Mouse (Mus musculus): ENCODE data around the gene Eef1a2.
A peak's percentile ranks its signal among the peaks of the same experiment; 100 is the strongest.

Eef1a2 gene

DNA sequence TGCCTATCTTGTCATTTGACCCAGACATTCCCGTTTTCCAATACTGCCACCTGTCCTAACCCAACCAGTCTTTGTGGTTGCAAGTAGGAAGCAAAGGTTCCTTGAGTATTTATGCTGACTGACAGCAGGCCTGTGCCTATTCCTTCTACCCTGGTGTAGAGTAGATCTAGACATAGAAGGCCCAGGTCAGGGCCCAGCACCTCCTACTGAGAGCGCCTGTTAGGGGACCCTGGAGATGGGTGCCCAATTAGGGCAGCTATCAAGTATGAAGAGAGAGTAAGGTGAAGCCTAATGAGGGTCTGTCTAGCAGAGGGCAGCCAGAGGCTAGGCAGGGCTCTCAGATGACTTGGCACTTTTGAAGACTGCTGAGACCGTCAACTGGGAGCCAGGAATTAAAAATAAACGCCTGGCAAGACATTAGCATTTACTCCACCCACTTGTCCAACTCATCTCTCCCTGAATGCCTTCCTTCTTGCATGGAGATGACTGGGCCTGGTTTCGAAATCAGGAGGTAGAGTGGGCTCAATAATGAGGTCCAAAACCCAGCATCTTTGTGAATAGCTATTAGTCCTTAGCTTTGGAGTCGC lies 995 bp upstream of the Eef1a2 start:
- DNase-seq, result no peak

DNA sequence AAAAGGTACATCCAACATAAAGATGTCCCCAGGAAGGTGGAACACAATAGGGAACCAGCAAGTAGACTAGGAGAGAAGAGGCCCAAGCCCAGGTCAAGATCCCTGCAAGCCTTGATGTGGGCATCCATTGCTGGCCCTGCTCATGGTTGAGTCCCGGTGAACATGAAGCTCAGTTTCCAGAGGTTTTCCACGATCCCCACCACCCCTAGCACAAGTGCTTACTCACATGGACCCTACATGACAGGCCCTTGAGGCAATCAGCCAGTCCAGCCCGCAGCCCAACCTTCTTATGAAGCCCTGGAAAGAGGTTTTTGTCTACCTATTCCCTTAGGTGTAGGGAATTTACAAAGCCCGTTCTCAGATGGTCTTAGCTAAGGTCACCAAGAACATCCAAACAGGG lies 366 bp upstream of the Eef1a2 start:
- no peak for DNase-seq

DNA sequence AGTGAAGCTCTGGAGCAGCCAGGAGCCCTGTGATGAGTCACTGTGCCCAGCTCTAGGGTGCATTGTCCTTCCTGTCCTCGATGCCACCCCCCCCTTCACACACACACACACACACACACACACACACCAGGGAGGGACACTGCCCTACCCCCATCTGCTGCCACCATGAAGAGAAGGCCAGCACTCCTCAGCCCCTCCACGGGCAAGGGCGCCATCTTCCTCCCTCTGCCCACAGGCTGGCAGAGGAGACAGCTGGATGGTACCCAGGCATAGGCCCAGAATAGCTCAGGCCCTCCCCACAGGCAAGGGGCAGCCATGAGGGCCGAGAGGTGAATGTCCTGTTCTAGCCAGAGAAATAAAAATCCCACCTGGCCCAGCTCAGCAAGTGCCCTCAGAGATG lies 1.0 kb downstream of the Eef1a2 start:
- DNase-seq, result no peak

- DNase-seq, result no peak
Observed at GRCm38 (mm10) chr2:181154831-181155415, 1.9 kb downstream of the Eef1a2 start.

DNA sequence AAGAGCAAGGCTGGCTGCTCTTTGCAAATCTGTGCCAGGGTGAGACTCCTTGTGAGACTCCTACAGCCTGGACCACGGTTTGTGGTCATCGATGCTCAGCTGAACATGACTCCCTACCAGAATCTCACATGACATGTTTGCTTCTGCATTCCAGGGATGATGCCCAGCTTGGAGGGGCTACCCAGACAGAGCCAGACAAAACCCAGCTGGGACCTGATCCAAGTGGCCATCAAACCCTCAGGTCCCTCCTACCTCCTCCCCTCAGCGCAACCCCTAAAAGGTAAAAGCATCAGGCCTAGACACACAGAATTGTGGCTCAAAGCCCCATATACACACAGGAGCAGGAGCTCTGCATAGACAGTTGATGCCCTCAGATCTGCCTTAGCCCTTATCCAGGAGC lies 2.5 kb downstream of the Eef1a2 start:
- no peak for DNase-seq

DNA sequence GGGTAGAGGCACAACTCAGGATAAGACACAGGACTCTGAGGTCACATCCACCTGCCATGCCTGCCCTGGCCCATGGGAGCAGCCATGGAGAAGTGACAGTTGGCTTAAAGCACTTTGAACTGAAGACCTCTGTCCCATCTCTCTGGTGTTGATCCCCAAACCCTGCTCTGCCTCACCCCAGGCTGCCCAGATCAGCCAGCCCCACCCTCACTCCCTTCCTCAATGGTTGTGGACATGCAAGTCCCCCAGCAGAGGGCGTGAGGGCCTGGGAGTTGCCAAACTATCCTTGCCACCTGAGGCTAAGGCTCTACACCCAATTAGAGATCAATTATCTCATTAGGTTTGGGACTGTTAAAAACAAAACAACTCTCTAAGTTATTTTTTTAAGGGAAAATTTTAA lies 3.0 kb downstream of the Eef1a2 start:
- peak; percentile 48 for DNase-seq

- DNase-seq, result no peak
Observed at GRCm38 (mm10) chr2:181153131-181153530, 3.7 kb downstream of the Eef1a2 start.

DNA sequence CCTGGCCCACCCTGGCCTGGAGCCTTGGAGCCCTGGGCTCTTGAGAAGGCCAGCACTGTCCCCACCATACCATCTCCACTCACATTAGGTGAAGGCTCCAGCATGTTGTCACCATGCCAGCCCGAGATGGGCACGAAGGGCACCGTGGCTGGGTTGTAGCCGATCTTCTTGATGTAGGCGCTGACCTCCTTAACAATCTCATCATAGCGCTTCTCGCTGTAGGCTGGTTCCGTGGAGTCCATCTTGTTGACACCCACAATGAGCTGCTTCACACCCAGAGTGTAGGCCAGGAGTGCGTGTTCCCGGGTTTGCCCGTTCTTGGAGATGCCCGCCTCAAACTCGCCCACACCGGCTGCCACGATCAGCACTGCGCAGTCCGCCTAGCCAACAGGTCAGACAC lies 4.1 kb downstream of the Eef1a2 start:
- DNase-seq, result no peak

DNA sequence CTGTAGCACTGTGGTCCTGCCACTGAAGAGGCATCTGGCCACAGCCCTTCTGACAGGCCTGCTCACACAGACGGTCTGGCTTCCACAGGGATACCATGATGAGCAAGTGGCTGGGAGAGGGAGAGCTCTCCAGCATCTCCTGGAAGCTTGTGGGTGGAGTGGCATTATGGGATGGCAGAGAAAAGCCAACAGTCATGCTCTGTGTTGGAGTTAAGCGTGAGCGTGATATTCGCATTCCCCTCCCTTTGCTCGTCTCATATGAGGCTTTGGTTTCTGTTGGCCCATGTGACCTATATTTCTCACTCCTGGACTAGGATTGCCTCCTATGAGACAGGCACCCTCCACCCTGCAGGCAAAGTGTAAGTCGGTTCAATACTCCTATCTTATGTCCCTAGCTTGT lies 6.5 kb downstream of the Eef1a2 start:
- no peak for DNase-seq

GRCm38 (mm10) chr2:181148318-181148955 lies 8.4 kb downstream of the Eef1a2 start:
- DNase-seq, result peak; percentile 20

DNA sequence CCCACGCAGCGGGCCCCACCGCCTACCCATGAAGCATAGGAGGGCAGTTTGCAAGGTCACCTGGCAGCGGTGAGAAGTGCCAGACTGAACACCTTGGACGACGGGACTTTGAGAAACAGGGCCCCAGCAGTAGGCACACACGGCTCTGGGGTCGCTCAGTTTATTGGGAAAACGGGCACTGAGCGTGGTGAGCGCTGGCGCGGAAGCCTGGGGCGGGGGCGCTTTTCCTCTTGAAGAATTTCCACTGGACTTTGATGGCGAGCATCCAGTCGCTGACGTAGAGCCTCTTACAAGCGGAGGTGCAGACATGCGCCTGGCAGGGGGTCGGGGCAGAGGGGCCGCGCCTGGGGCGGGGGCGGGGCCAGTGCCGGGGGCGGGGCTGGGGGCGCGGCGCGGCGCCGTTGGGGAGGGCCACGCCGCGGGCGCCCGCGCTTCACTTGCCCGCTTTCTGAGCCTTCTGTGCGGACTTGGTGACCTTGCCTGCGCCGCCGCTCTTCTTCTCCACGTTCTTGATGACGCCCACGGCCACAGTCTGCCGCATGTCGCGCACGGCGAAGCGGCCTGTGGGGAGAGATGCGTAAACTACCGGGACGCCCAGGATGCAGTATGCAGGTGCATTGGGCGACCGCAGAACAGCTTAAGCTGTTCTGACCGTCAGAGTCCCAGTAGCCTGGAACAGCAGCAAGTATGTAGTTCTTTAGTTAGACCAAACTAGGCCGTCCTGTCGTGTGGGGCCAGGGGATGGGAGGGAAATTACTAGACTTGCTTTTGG lies 9.1 kb downstream of the Eef1a2 start:
- peak; percentile 70 for DNase-seq

DNA sequence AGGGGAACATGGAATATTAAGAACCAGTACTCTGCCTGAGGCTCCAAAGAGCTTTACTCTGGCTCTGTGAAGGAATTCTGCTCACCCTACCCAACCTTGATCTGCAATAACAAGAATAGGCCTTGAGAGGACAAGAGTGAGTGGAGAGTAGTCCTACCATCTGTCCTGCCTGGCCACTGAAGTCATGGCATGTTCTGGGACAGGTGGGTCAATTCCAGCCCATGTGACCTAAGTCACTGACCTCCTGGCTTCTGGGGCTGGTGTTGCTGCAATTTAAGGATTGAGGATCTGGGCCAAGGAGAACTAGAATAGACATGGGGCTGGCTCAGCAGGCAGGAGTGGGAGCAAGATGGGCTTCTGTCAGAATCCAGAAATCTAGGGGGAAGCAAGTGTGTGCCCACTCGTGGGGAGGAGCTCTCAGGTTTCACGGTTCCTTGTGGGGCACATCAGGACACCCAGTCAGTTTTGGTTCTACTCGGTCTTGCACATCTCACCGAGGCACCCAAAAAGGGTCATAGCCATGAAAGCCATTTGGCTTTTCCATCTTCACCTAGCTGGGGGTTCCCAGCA lies 9.8 kb downstream of the Eef1a2 start:
- DNase-seq, result no peak

- DNase-seq, result no peak
Observed at GRCm38 (mm10) chr2:181144675-181145074, 12.1 kb downstream of the Eef1a2 start.

DNA sequence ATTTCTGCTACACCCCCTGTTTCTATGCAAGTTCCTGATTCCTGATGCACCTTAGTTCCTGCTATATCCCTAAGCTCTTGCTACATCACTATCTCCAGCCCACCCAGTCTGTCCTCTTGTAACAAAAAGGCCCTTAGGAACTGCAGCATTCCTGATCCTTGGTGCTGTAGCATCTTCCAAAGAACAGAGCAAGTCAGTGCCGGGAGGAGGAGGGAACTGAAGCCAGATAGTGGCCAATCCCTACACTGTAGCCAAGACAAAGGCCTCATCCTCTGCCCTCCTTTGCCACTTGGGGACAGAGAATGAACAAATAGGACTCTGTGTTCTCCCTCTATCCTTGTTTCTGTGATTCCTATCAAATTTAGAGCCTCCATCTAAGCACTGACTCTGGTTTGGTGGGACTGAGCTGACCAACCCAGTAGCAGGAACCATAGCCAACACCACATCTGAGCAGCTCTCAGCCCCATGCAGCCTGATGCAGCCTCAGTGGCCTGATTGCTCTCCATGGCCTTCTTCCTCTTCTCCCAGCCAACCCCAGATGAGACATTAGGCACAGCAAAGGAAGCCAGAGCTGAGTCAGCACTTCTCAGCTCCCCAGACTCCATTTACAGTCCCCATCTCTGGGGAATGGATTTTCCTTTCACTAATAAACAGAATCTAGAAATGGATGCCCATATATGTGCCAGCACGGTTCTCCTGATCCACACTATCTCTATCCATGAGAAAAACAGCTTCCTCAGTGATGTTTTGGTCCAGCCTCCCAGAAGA lies 13.1 kb downstream of the Eef1a2 start:
- no peak for DNase-seq

GRCm38 (mm10) chr2:181142703-181143135 lies 14.1 kb downstream of the Eef1a2 start:
- DNase-seq, result no peak

- no peak for DNase-seq
Observed at GRCm38 (mm10) chr2:181139641-181140193, 17.1 kb downstream of the Eef1a2 start.

- DNase-seq, result peak; percentile 83
Observed at GRCm38 (mm10) chr2:181136934-181137333, 19.9 kb downstream of the Eef1a2 start.

- no peak for DNase-seq
Observed at GRCm38 (mm10) chr2:181135446-181135818, 21.4 kb downstream of the Eef1a2 start.

DNA sequence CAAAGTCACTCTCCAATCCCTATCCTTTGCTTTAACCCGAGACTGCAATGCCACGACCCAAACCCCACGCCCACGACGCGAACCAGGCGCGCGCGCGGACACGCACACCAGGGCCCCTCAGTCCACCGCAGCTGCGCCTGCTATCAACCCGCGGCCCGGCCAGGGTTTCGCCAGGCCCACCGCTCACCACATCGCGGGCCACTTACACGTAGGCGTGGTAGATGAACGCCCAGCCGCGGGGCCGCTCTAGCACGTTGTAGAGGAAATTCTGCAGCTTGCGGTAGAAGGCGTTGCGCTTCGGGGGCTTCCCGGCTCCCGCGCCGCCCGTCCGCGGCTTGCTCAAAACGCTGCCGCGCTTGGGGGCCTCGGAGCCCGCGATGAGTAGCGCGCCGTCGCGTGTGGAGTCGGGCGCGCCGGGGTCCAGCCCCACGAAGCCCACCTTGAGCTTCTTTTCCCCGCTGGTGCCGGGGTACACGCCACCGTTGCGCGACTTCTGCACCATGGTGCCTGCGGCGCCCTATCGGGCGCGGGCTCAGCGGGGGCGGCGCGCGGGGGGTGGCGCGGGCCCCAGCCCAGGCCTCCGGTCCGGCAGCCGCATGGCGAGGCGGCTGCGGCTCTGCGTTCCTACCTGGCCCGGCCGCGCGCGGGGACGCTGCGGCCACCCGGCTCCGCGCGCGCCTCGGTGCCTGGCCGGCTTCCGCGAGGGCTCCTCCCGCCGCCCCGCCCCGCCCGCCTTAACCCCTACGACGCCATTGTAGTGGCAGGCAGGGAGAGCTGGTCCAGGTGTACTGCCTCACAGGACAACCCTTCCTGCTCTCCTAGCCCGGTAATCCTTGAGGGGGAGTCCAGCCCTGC lies 22.0 kb downstream of the Eef1a2 start, which contains the start of gene Kcnq2:
Gene Kcnq2 (minus strand): TSS at position 710 of the 855 bp plus-strand sequence.
- peak; percentile 58 for DNase-seq

GRCm38 (mm10) chr2:181133837-181134590 lies 22.8 kb downstream of the Eef1a2 start:
- peak; percentile 42 for DNase-seq

Measured in embryo, embryonic 11 days (tissue).